In genomic region chr5:89466275-89466674, GRCm38 (mm10) we compare ENCODE assay signal across 19 mouse cellular contexts. TPM values are rescaled to one million over a fixed set of nuclear protein-coding genes. Genes with fewer than 3 reads are reported as not detected.
"Had no signal": no experiment of that assay in that cellular context is flagged by ENCODE, and none has a peak within 500 bp of the region (broad histone marks: within the 10 kb centered on the region; RNA-seq: fewer than 3 reads in every experiment).

No protein-coding gene starts in this region.

- H3K9ac ChIP-seq: neural tube, embryonic 15.5 days; stomach, embryonic 15.5 days had no signal

- H3K27ac ChIP-seq: neural tube, embryonic 15.5 days; stomach, embryonic 15.5 days; stomach, postnatal 0 days had no signal

- H3K4me2 ChIP-seq: neural tube, embryonic 15.5 days; stomach, embryonic 15.5 days had no signal

- H3K4me3 ChIP-seq: neural tube, embryonic 15.5 days; stomach, embryonic 15.5 days had no signal

- DNase-seq: retina, postnatal 1 day; right cerebral cortex, adult 18-20 months; right cerebral cortex, postnatal 14 days; right cerebral cortex, postnatal 25 days; right cerebral cortex, postnatal 4 days; spleen, adult 18-20 months; thymus, adult 18-20 months; thymus, adult 2 months; thymus, postnatal 14 days; thymus, postnatal 25 days; thymus, postnatal 36 days; thymus, postnatal 4 days had no signal

- H3K4me1 ChIP-seq: neural tube, embryonic 15.5 days; stomach, embryonic 15.5 days had no signal

- H3K27me3 ChIP-seq: neural tube, embryonic 15.5 days; stomach, embryonic 15.5 days had no signal

- H3K36me3 ChIP-seq: neural tube, embryonic 15.5 days; stomach, embryonic 15.5 days had no signal

- H3K9me3 ChIP-seq: neural tube, embryonic 15.5 days; stomach, embryonic 15.5 days had no signal

RNA-seq across cellular contexts. Expression of gene Gc, which starts 8.6 kb away (rescaled TPM):
- total RNA-seq: neutrophil, adult 5-6 weeks had no signal
- polyA plus RNA-seq: neural tube, embryonic 15.5 days; small intestine, adult 2 months; testis, adult 2 months; urinary bladder, adult 2 months had no signal
